Mouse (Mus musculus): ENCODE measurements around the gene Lats1. TPM values are rescaled to one million over a fixed set of nuclear protein-coding genes. Genes with fewer than 3 reads are reported as not detected.

The Lats1 gene
- polyA plus RNA-seq (2014; fragmentation: Nextera tagmentation; extraction: Ambion mirVana), result 8.5 and 9.3 TPM in 2 replicates

DNA sequence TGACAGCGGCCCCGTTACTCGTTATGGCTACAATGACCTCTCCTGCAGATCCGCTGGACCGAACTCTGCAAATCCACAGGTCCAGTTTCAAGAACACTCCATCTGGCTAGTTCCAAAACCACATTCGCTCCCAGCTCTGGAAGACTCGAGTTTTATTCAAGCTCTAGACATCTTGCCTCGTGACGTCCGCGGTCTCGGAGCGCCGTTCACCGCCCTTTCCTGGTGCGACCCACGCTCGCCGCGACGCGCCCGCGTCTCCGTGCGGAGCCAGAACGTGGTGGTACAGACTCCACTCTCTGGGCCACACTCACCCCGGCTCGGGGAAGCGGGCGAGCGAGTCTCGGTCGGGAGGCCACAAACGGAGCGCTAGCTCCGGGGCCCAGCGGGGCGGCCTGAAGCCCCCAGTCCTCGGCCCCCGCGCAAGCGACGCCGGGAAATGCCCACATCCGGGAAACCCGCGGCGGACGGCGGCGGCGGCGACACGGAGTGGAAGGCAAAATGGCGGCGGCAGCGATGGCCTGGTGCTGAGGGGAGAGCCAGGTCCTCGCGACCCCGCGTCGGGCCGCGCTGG is at the start of gene Lats1, which contains the start of gene Pcmt1:
TSS of gene Lats1 (plus strand) at position 484 of the 571 bp plus-strand sequence.
TSS of gene Pcmt1 (minus strand) at position 406 of the 571 bp plus-strand sequence.
- Histone ChIP-seq H3K9me3 (ENCODE audit: control insufficient read depth, low read length) (no peaks in the 10 kb centered on the region), H3K4me1 (ENCODE audit: control insufficient read depth, insufficient read depth, low read length) (peaks cover 6% of the 10 kb centered on the region; the same call in 1 of the 2 replicates), H3K9ac (ENCODE audit: low read length) (peak within 1 kb of the TSS; percentile 98), H3K27ac (replicated peaks; ENCODE audit: low read depth, low read length) (peak within 1 kb of the TSS; percentile 93), H3K4me3 (ENCODE audit: low read depth, low read length) (peak within 1 kb of the TSS; percentile 90), H3K36me3 (ENCODE audit: control insufficient read depth, insufficient read depth, low read length) (peaks cover 13% of the 10 kb centered on the region; the same call in 1 of the 2 replicates), H3K27me3 (ENCODE audit: control insufficient read depth, insufficient read depth, low read length) (no peaks in the 10 kb centered on the region), H3K4me2 (ENCODE audit: low read depth, severe bottlenecking) (peak within 1 kb of the TSS; percentile 77)
- peak; percentile 87 for ATAC-seq (ENCODE audit: insufficient number of reproducible peaks, low FRiP score, low TSS enrichment, low read depth)
- peak; percentile 94 for DNase-seq (ENCODE audit: low spot score)
- WGBS, result under 1% methylated on average over 62 of the region's 65 CpGs

DNA sequence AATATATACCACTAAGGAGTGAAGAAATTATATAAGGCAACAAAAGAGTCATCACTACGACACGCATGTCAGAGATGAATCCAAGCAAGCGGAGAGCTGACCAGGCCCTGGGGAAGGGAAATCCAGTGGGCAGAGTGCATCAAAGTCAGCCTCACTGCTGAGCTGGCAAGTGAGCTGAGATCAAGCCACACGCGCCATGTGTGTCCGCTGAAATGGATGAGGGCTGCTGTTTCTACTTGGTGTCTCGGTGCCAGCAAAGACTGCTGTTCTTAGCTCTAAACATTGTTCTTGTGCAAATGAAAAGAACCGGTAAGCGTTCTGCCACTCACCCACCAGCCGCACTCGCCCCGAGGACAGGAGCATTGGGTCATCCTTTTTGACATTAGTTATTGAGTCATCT is 40.6 kb upstream of the Lats1 start:
- H3K9me3 ChIP-seq (ENCODE audit: control insufficient read depth, low read length), result no peaks in the 10 kb centered on the region
- no peak overlapping the region for H3K27ac ChIP-seq (replicated peaks; ENCODE audit: low read depth, low read length)
- peaks cover 11% of the 10 kb centered on the region for H3K36me3 ChIP-seq (ENCODE audit: control insufficient read depth, insufficient read depth, low read length)
- H3K9ac ChIP-seq (ENCODE audit: low read length), result no peak overlapping the region
- H3K4me2 ChIP-seq (ENCODE audit: low read depth, severe bottlenecking), result no peak overlapping the region
- H3K4me3 ChIP-seq (ENCODE audit: low read depth, low read length), result no peak overlapping the region
- H3K27me3 ChIP-seq (ENCODE audit: control insufficient read depth, insufficient read depth, low read length), result no peaks in the 10 kb centered on the region
- ATAC-seq (ENCODE audit: insufficient number of reproducible peaks, low FRiP score, low TSS enrichment, low read depth) (no peak), DNase-seq (ENCODE audit: low spot score) (no peak)
- H3K4me1 ChIP-seq (ENCODE audit: control insufficient read depth, insufficient read depth, low read length), result no peaks in the 10 kb centered on the region
- WGBS, result 98% methylated on average over 12 of the region's 12 CpGs

- 88% methylated on average over 2 of the region's 2 CpGs for WGBS
- Histone ChIP-seq H3K9me3 (ENCODE audit: control insufficient read depth, low read length) (no peaks in the 10 kb centered on the region), H3K4me2 (ENCODE audit: low read depth, severe bottlenecking) (no peak overlapping the region), H3K36me3 (ENCODE audit: control insufficient read depth, insufficient read depth, low read length) (peaks cover 13% of the 10 kb centered on the region; the same call in 1 of the 2 replicates), H3K4me3 (ENCODE audit: low read depth, low read length) (no peak overlapping the region), H3K27ac (replicated peaks; ENCODE audit: low read depth, low read length) (no peak overlapping the region), H3K27me3 (ENCODE audit: control insufficient read depth, insufficient read depth, low read length) (no peaks in the 10 kb centered on the region), H3K9ac (ENCODE audit: low read length) (no peak overlapping the region), H3K4me1 (ENCODE audit: control insufficient read depth, insufficient read depth, low read length) (no peaks in the 10 kb centered on the region)
- ATAC-seq (ENCODE audit: insufficient number of reproducible peaks, low FRiP score, low TSS enrichment, low read depth) (no peak), DNase-seq (ENCODE audit: low spot score) (no peak)
Observed at GRCm38 (mm10) chr10:7645911-7646310, 35.1 kb upstream of the Lats1 start.

GRCm38 (mm10) chr10:7649059-7649458 is 32.0 kb upstream of the Lats1 start:
- Histone ChIP-seq H3K4me1 (ENCODE audit: control insufficient read depth, insufficient read depth, low read length) (no peaks in the 10 kb centered on the region), H3K4me2 (ENCODE audit: low read depth, severe bottlenecking) (no peak overlapping the region), H3K9ac (ENCODE audit: low read length) (no peak overlapping the region), H3K27ac (replicated peaks; ENCODE audit: low read depth, low read length) (no peak overlapping the region), H3K27me3 (ENCODE audit: control insufficient read depth, insufficient read depth, low read length) (no peaks in the 10 kb centered on the region), H3K36me3 (ENCODE audit: control insufficient read depth, insufficient read depth, low read length) (peaks cover 10% of the 10 kb centered on the region; the same call in 1 of the 2 replicates), H3K9me3 (ENCODE audit: control insufficient read depth, low read length) (no peaks in the 10 kb centered on the region), H3K4me3 (ENCODE audit: low read depth, low read length) (no peak overlapping the region)
- ATAC-seq (ENCODE audit: insufficient number of reproducible peaks, low FRiP score, low TSS enrichment, low read depth) (no peak), DNase-seq (ENCODE audit: low spot score) (no peak)
- WGBS, result 86% methylated on average over 4 of the region's 4 CpGs

DNA sequence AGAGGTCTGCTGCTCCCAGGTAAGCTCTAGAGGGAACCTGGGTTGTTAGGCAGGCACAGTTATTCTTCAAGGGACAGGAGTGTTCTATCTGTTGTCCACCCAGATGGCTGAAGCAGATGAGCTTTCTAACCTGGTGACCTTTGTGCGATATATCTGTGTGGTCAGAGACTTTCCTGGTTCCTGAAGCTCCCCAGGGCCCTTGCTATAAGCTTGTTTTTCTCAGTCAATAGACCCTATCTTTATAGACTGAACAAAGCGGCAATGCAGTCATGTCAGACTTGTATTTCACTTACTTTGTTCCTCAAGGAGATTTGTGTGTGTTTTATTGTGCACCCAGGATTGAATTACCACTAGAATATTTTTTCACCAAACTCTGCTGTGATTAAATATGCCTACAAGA is 30.0 kb upstream of the Lats1 start:
- H3K4me3 ChIP-seq (ENCODE audit: low read depth, low read length), result no peak overlapping the region
- H3K9me3 ChIP-seq (ENCODE audit: control insufficient read depth, low read length), result no peaks in the 10 kb centered on the region
- H3K4me1 ChIP-seq (ENCODE audit: control insufficient read depth, insufficient read depth, low read length), result no peaks in the 10 kb centered on the region
- WGBS, result 97% methylated on average over 2 of the region's 2 CpGs
- no peak overlapping the region for H3K4me2 ChIP-seq (ENCODE audit: low read depth, severe bottlenecking)
- DNase-seq (ENCODE audit: low spot score) (no peak), ATAC-seq (ENCODE audit: insufficient number of reproducible peaks, low FRiP score, low TSS enrichment, low read depth) (no peak)
- no peaks in the 10 kb centered on the region for H3K27me3 ChIP-seq (ENCODE audit: control insufficient read depth, insufficient read depth, low read length)
- peaks cover 10% of the 10 kb centered on the region; the same call in 1 of the 2 replicates for H3K36me3 ChIP-seq (ENCODE audit: control insufficient read depth, insufficient read depth, low read length)
- no peak overlapping the region for H3K27ac ChIP-seq (replicated peaks; ENCODE audit: low read depth, low read length)
- no peak overlapping the region for H3K9ac ChIP-seq (ENCODE audit: low read length)

- H3K9ac ChIP-seq (ENCODE audit: low read length), result peak overlapping the region; percentile 82
- no peaks in the 10 kb centered on the region for H3K36me3 ChIP-seq (ENCODE audit: control insufficient read depth, insufficient read depth, low read length)
- H3K9me3 ChIP-seq (ENCODE audit: control insufficient read depth, low read length), result no peaks in the 10 kb centered on the region
- H3K4me2 ChIP-seq (ENCODE audit: low read depth, severe bottlenecking), result peak overlapping the region; percentile 84
- WGBS, result 0% methylated on average over 44 of the region's 44 CpGs
- H3K4me1 ChIP-seq (ENCODE audit: control insufficient read depth, insufficient read depth, low read length), result peaks cover 3% of the 10 kb centered on the region; the same call in 1 of the 2 replicates
- no peaks in the 10 kb centered on the region for H3K27me3 ChIP-seq (ENCODE audit: control insufficient read depth, insufficient read depth, low read length)
- peak overlapping the region; percentile 78 for H3K27ac ChIP-seq (replicated peaks; ENCODE audit: low read depth, low read length)
- peak overlapping the region; percentile 93 for H3K4me3 ChIP-seq (ENCODE audit: low read depth, low read length)
- peak; percentile 80 for DNase-seq (ENCODE audit: low spot score)
- peak; percentile 74 for ATAC-seq (ENCODE audit: insufficient number of reproducible peaks, low FRiP score, low TSS enrichment, low read depth)
Observed at GRCm38 (mm10) chr10:7662471-7663141, 18.4 kb upstream of the Lats1 start.

DNA sequence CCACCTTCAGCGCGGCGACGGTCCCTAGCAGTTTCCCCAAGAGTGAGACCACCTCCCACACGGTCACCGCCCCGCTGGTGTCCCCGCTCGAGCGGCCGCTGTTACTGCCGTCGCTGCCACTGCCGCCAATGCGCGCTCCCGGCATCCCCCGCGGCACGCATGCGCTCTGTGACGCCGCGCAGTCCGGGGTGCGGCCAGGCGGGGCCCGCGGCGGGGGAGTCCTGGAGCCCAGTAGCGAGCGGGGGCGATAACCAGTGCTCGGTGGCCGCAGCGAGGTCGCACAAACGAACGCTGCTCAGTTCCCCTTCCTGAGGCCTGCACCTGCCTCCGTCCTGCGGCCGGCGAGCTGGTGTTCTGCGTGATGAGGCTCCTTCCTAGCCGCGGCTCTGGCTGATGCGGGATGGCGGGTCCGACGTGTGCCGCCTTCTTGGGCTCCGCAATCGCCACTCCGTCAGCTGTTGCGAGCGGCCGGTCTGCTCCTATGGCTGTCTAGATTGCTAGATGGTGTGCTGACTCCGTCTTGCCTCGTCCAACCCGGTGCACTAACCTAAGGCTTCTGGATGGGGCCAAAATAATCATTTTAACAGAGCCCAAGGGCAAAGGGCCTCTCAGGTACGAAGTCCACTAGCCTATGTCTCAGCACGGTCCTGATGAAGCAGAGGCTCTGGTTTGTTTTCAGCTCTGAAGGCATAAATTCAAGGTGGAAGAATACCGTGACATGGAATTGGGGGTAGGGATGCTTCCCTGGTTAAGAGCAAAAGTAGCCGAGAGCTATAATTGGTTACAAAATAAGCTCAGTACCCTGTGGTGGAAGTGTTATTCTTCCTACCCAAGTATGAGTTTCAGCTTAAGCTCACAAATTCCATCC is 17.6 kb upstream of the Lats1 start:
- peak overlapping the region; percentile 78 for H3K27ac ChIP-seq (replicated peaks; ENCODE audit: low read depth, low read length)
- H3K4me2 ChIP-seq (ENCODE audit: low read depth, severe bottlenecking), result peak overlapping the region; percentile 84
- H3K9me3 ChIP-seq (ENCODE audit: control insufficient read depth, low read length), result no peaks in the 10 kb centered on the region
- DNase-seq (ENCODE audit: low spot score) (peak; percentile 90), ATAC-seq (ENCODE audit: insufficient number of reproducible peaks, low FRiP score, low TSS enrichment, low read depth) (peak; percentile 87)
- peak overlapping the region; percentile 82 for H3K9ac ChIP-seq (ENCODE audit: low read length)
- under 1% methylated on average over 64 of the region's 64 CpGs for WGBS
- peaks cover 6% of the 10 kb centered on the region; the same call in 1 of the 2 replicates for H3K4me1 ChIP-seq (ENCODE audit: control insufficient read depth, insufficient read depth, low read length)
- no peaks in the 10 kb centered on the region for H3K27me3 ChIP-seq (ENCODE audit: control insufficient read depth, insufficient read depth, low read length)
- H3K36me3 ChIP-seq (ENCODE audit: control insufficient read depth, insufficient read depth, low read length), result no peaks in the 10 kb centered on the region
- peak overlapping the region; percentile 93 for H3K4me3 ChIP-seq (ENCODE audit: low read depth, low read length)

GRCm38 (mm10) chr10:7664027-7664526 is 16.9 kb upstream of the Lats1 start:
- peaks cover 6% of the 10 kb centered on the region; the same call in 1 of the 2 replicates for H3K4me1 ChIP-seq (ENCODE audit: control insufficient read depth, insufficient read depth, low read length)

More at GRCm38 (mm10) chr10:7664027-7664526, 16.9 kb upstream of the Lats1 start:
- Histone ChIP-seq H3K36me3 (ENCODE audit: control insufficient read depth, insufficient read depth, low read length) (no peaks in the 10 kb centered on the region), H3K4me3 (ENCODE audit: low read depth, low read length) (peak overlapping the region; percentile 93), H3K4me2 (ENCODE audit: low read depth, severe bottlenecking) (peak overlapping the region; percentile 84), H3K9ac (ENCODE audit: low read length) (peak overlapping the region; percentile 82), H3K27me3 (ENCODE audit: control insufficient read depth, insufficient read depth, low read length) (no peaks in the 10 kb centered on the region), H3K9me3 (ENCODE audit: control insufficient read depth, low read length) (no peaks in the 10 kb centered on the region), H3K27ac (replicated peaks; ENCODE audit: low read depth, low read length) (no peak overlapping the region)
- WGBS, result 67% methylated on average over 6 of the region's 6 CpGs
- ATAC-seq (ENCODE audit: insufficient number of reproducible peaks, low FRiP score, low TSS enrichment, low read depth) (no peak), DNase-seq (ENCODE audit: low spot score) (no peak)
